Mouse (Mus musculus) urinary bladder, postnatal 10 days (tissue): ENCODE results near the gene Acap2.

Source experiments
- DNase-seq: peaks from one replicate; pipeline ENCODE4 v3.0.0; 2022; ENCODE audit warnings: low spot score

Acap2 gene

GRCm38 (mm10) chr16:31200790-31201567 is at the start of gene Acap2:
Gene Acap2, minus strand, starts transcription at chr16:31201245.
- DNase-seq, result peak; percentile 92

GRCm38 (mm10) chr16:31249401-31249800 is 48.4 kb upstream of the Acap2 start:
- DNase-seq, result no peak

GRCm38 (mm10) chr16:31248717-31249116 is 47.7 kb upstream of the Acap2 start:
- DNase-seq, result no peak

GRCm38 (mm10) chr16:31247442-31247841 is 46.4 kb upstream of the Acap2 start:
- DNase-seq, result no peak

GRCm38 (mm10) chr16:31244053-31244452 is 43.0 kb upstream of the Acap2 start:
- no peak for DNase-seq

- no peak for DNase-seq
Observed at GRCm38 (mm10) chr16:31241433-31241832, 40.4 kb upstream of the Acap2 start.

- DNase-seq, result no peak
Observed at GRCm38 (mm10) chr16:31240569-31240968, 39.5 kb upstream of the Acap2 start.

GRCm38 (mm10) chr16:31238281-31238680 is 37.2 kb upstream of the Acap2 start:
- DNase-seq, result no peak

GRCm38 (mm10) chr16:31235457-31236310 is 34.6 kb upstream of the Acap2 start:
- DNase-seq, result no peak

GRCm38 (mm10) chr16:31234808-31235456 is 33.9 kb upstream of the Acap2 start:
- DNase-seq, result no peak

- no peak for DNase-seq
Observed at GRCm38 (mm10) chr16:31234356-31234755, 33.3 kb upstream of the Acap2 start.

GRCm38 (mm10) chr16:31233541-31234339 is 32.7 kb upstream of the Acap2 start:
- DNase-seq, result peak; percentile 41

GRCm38 (mm10) chr16:31233167-31233498 is 32.1 kb upstream of the Acap2 start:
- no peak for DNase-seq

GRCm38 (mm10) chr16:31232491-31233166 is 31.6 kb upstream of the Acap2 start:
- no peak for DNase-seq

GRCm38 (mm10) chr16:31231591-31231990 is 30.5 kb upstream of the Acap2 start:
- DNase-seq, result no peak

GRCm38 (mm10) chr16:31227746-31228145 is 26.7 kb upstream of the Acap2 start:
- no peak for DNase-seq

GRCm38 (mm10) chr16:31215271-31215670 is 14.2 kb upstream of the Acap2 start:
- no peak for DNase-seq

- no peak for DNase-seq
Observed at GRCm38 (mm10) chr16:31213463-31213862, 12.4 kb upstream of the Acap2 start.

- no peak for DNase-seq
Observed at GRCm38 (mm10) chr16:31211503-31211902, 10.5 kb upstream of the Acap2 start.

- no peak for DNase-seq
Observed at GRCm38 (mm10) chr16:31210453-31210852, 9.4 kb upstream of the Acap2 start.

- no peak for DNase-seq
Observed at GRCm38 (mm10) chr16:31209911-31210310, 8.9 kb upstream of the Acap2 start.
